Mouse (Mus musculus) urinary bladder, postnatal 10 days (tissue): ENCODE data around the gene Wasf3.
"Not testable (repeated sequence)": the region's sequence is repeated elsewhere in the genome, so short reads cannot be mapped to it uniquely, and the experiment has no call there.

ENCODE experiments used
- DNase-seq: peaks from one replicate; pipeline ENCODE4 v3.0.0; 2022; ENCODE audit warnings: low spot score

Gene Wasf3

DNA sequence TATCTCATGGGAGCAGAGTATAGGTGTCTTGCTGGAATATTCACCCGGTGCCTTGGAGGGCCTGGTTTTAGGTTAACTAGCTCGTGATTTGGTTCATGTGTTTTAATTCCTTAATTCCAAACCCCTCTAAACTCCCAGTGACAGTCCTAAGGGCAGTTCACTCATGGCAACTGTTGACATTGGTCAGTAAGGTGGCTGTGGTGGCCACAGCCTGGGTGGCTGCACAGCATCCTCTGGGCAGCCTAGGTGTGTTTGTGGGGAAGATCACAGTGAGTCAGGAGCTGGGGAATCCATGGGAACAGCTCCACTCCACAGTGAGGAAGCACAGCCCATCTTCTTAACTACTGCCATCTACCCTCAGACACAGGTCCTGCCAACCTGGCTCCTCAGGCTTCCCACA lies 61.8 kb downstream of the Wasf3 start:
- DNase-seq: no peak

DNA sequence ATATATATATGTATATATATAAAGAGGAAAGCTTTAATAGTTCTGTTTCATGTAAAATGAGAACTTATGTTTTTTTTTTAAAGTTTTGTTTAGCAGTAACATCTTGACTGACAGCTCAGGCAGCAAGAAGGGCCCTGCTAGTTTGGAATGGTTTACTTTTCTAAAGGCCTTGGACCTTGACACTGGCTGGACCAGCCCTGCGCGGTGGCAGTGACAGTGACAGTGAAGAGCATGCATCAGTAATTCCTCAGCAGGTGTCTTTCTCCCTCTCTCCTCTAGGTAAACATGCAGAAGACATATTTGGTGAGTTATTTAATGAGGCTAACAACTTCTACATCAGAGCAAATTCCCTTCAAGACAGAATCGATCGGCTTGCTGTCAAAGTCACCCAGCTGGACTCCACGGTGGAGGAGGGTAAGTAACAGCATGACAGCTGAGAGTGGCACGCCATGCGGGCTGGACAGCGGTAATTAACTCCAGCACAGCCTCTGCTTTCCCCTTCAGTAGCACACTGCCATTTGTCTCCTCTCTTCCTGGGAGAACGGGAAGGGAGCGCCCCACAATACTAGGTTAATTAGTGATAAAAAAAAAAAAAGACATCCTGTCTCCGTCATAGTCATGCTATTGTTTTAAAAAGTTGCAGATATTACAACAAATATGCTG lies 66.9 kb downstream of the Wasf3 start:
- DNase-seq: no peak

DNA sequence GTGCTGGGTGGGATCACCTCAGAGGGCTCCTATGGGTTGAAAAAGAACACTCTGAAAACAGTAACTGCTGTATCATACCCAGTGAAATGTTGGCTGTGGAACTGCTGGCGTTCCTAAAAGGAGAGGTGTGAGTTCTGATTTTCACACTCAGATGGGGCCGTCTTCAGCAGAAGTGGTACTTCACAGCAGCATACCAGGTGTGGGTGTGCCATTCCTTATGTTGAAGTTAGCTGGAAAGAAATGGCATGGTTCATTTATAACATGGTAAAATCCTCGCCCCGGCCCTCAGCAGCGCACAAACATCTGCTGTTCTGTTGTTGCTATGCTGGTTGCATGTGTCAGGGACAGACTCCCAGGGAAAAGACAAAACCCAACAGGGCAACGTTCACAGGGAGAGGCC lies 68.8 kb downstream of the Wasf3 start:
- no peak for DNase-seq

DNA sequence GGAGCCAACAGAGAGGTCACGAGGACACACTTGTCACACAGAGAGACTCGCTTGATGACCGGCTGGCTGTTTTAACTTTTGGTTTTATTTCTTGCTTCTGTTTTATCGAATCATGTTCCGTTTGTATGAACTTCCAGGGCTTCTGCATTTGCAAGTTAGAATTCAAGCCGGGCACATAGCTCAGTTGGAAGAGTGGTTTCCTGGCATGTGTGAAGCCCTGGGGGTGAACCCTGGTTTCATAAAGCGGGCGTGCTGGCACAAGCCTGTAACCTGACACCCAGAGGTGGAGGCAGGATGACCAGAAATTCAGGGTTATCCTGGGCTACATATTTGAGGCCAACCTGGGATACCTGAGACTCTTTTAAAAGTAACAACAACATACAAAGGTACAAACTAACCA lies 76.8 kb downstream of the Wasf3 start:
- no peak for DNase-seq

DNA sequence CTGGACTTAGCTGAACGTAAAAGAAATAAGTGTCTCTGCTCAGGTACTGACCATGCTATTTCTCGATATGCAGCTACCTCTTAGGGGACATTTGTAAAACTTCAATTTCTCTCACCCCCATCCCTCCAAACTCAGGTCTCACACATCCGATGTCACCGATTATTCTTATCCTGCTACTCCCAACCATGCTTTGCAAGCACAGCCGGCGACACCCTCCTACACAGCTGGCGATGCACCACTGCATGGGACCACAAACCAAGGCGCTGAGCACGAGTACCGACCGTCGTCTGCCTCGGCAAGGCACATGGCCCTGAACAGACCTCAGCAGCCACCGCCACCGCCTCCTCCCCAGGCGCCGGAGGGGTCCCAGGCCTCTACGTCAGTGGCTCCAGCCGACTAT lies 81.9 kb downstream of the Wasf3 start:
- no peak for DNase-seq

DNA sequence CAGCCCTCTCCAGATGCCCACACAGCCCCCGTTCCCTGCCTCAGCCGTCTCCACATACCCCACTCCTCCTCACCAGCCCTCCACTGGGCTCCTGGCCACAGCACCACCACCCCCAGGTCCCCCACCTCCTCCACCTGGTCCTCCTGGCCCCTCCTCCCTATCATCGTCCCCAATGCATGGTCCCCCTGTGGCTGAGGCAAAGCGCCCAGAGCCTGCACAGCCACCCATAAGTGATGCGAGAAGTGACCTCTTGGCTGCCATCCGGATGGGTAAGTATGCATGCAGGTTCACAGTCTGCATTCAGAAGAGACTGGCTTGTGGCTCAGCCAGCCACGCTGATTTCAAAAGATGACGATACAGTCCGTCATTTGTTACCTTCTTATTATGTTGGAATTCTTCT lies 83.5 kb downstream of the Wasf3 start:
- DNase-seq: no peak

DNA sequence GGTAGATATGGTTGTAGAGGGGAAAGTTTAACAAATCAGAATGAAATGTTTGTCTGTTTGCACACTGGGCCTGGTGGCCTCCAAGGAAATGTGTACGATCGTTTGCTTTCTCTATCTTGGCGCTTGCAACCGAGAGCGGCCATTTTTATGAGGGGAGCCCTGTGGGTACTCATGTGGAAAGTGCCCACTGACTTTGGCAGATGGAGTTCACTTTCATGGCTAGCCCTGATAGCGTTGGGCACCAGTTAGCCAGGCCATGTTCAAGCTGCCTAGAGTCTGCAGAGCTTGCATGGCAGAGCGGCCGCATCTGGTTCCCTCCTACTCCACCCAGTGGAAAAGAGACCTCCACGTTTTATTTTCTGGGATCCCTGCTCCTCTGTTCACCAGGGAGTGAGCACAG lies 86.0 kb downstream of the Wasf3 start:
- no peak for DNase-seq

DNA sequence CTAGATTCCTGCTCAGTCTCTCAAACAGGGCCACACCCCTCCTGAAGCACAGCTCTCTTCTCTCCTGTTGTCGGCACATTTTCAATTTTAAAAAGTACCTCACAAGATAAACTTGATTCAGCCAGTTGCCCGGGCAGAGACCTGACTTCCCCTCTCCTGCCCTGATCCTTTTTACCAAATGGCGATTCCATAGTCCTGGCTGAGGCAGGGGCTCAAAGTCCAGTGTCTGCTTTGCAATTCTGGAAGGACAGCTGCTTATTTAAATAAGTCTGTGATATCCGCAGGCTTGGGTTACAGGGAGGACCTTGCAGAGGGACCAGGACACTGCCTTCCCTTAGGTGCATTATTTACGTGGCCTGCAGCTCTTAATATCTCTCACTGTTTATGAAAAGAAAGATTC lies 86.5 kb downstream of the Wasf3 start:
- no peak for DNase-seq

DNA sequence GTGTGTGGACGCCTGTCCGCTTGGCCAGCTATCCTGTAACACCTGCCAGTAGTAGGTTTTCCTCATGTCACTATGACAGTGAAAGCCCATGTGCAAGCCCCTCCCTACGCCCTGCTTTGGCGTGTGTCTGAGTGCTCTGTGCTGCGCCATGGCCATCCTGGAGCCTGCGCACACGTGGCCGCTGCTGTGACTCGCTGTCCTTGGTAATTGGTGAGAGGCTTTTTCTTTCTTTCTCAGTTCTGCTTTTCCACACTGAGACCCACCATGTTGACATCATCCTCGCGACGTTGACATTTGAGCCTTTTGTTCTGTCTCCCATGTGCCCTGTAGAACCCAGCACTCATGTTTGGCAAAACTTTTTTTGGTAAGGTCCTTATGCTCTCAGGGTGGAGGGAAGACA lies 87.0 kb downstream of the Wasf3 start:
- no peak for DNase-seq

DNA sequence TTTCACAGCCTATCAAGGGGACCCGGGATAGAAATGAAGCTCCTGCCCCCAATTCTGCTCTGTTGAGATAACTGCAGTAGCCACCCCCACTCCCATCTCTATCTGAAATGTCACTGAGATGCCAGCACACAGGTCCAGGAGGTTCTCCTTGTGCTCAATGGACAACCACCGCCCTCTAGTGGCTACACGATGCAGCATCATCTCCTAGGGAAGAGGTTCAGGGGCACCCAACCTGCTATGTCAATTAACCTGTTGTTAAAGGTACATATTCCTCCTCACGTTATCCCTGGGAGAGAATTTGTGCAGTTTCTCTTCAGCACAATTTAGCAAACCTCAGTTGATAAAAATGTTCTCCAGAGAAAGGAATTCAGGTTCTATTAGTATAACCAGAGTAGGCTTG lies 94.8 kb downstream of the Wasf3 start:
- DNase-seq: not testable (repeated sequence)

DNA sequence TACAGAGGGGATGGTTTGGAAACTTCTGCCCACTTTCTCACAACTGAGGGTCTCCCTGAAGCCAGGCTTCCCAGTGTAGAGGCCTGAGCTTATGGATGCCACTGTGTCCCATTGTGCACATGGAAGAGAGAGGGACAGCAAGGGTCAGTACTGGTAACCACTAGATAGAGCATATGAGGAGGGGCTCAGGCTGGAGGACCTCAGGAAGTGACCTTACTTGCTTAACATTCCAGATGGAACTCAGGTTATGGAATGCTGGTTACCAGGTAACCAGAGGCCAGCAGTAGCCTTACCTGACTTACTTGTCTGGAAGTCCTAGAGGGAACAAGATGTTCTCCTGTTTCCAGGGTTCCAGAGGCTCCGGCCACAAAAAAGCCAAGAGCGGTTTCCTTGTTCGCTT lies 96.9 kb downstream of the Wasf3 start, which contains the start of gene Gm6408:
Gene Gm6408, plus strand, starts transcription at position 301 of the 400 bp plus-strand sequence.
- not testable (repeated sequence) for DNase-seq

DNA sequence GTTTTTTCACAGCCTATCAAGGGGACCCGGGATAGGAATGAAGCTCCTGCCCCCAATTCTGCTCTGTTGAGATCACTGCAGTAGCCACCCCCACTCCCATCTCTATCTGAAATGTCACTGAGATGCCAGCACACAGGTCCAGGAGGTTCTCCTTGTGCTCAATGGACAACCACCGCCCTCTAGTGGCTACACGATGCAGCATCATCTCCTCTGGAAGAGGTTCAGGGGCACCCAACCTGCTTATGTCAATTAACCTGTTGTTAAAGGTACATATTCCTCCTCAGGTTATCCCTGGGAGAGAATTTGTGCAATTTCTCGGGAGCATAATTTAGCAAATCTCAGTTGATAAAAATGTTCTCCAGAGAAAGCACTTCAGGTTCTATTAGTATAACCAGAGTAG lies 104.2 kb downstream of the Wasf3 start:
- DNase-seq: not testable (repeated sequence)

DNA sequence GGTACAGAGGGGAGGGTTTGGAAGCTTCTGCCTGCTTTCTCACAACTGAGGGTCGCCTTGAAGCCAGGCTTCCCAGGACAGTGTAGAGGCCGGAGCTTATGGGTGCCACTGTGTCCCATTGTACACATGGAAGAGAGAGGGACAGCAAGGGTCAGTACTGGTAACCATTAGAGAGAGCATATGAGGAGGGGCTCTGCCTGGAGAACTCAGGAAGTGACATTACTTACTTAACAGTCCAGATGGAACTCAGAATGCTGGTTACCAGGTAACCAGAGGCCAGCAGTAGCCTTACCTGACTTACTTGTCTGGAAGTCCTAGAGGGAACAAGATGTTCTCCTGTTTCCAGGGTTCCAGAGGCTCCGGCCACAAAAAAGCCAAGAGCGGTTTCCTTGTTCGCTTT lies 106.3 kb downstream of the Wasf3 start, which contains the start of gene Gm6370:
Gene Gm6370, plus strand, starts transcription at position 301 of the 400 bp plus-strand sequence.
- DNase-seq: not testable (repeated sequence)

DNA sequence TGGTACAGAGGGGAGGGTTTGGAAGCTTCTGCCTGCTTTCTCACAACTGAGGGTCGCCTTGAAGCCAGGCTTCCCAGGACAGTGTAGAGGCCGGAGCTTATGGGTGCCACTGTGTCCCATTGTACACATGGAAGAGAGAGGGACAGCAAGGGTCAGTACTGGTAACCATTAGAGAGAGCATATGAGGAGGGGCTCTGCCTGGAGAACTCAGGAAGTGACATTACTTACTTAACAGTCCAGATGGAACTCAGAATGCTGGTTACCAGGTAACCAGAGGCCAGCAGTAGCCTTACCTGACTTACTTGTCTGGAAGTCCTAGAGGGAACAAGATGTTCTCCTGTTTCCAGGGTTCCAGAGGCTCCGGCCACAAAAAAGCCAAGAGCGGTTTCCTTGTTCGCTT lies 117.3 kb downstream of the Wasf3 start, which contains the start of gene 4930449I24Rik:
Gene 4930449I24Rik, plus strand, starts transcription at position 301 of the 400 bp plus-strand sequence.
- DNase-seq: not testable (repeated sequence)

DNA sequence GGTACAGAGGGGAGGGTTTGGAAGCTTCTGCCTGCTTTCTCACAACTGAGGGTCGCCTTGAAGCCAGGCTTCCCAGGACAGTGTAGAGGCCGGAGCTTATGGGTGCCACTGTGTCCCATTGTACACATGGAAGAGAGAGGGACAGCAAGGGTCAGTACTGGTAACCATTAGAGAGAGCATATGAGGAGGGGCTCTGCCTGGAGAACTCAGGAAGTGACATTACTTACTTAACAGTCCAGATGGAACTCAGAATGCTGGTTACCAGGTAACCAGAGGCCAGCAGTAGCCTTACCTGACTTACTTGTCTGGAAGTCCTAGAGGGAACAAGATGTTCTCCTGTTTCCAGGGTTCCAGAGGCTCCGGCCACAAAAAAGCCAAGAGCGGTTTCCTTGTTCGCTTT lies 129.0 kb downstream of the Wasf3 start, which contains the start of gene Gm3402:
Gene Gm3402, plus strand, starts transcription at position 301 of the 400 bp plus-strand sequence.
- DNase-seq: not testable (repeated sequence)
